Mouse (Mus musculus): ENCODE measurements at regions not wholly inside any gene's neighbourhood (a gene's known extent, or its start where the extent isn't known, plus 50 kb on each side); places are given as distances from the start of the nearest gene placed in this dataset.
"Not testable (repeated sequence)": the region's sequence is repeated elsewhere in the genome, so short reads cannot be mapped to it uniquely, and the experiment has no call there.

- no peak overlapping the region for H3K27ac ChIP-seq
- no peaks in the 10 kb centered on the region for H3K79me2 ChIP-seq (ENCODE audit: inconsistent target)
- H3K36me3 ChIP-seq (ENCODE audit: inconsistent target): no peaks in the 10 kb centered on the region
- 81% methylated on average over 3 of the region's 3 CpGs for WGBS (ENCODE audit: missing documents)
- no peak overlapping the region for H3K4me3 ChIP-seq (ENCODE audit: inconsistent target)
These were observed 1012.9 kb upstream of the Zfp386 start for GRCm38 (mm10) chr12:115034438-115035129.

GRCm38 (mm10) chr12:115055080-115055479 lies 992.4 kb upstream of the Zfp386 start:
- Histone ChIP-seq H3K79me2 (ENCODE audit: inconsistent target) (no peaks in the 10 kb centered on the region), H3K36me3 (ENCODE audit: inconsistent target) (no peaks in the 10 kb centered on the region), H3K4me3 (ENCODE audit: inconsistent target) (no peak overlapping the region), H3K27ac (no peak overlapping the region)
- 48% methylated on average over 4 of the region's 4 CpGs for WGBS (ENCODE audit: missing documents)

GRCm38 (mm10) chr12:115059954-115060353 lies 987.6 kb upstream of the Zfp386 start:
- not testable (repeated sequence) for H3K27ac ChIP-seq; H3K36me3 ChIP-seq (ENCODE audit: inconsistent target); H3K79me2 ChIP-seq (ENCODE audit: inconsistent target); H3K4me3 ChIP-seq (ENCODE audit: inconsistent target)

GRCm38 (mm10) chr12:115067251-115067650 lies 980.3 kb upstream of the Zfp386 start:
- no peak overlapping the region for H3K4me3 ChIP-seq (ENCODE audit: inconsistent target)
- no peaks in the 10 kb centered on the region for H3K79me2 ChIP-seq (ENCODE audit: inconsistent target)
- no peak overlapping the region for H3K27ac ChIP-seq
- WGBS (ENCODE audit: missing documents): 50% methylated on average over 1 of the region's 2 CpGs
- H3K36me3 ChIP-seq (ENCODE audit: inconsistent target): no peaks in the 10 kb centered on the region

GRCm38 (mm10) chr12:115091460-115091859 lies 956.1 kb upstream of the Zfp386 start:
- H3K79me2 ChIP-seq (ENCODE audit: inconsistent target); H3K36me3 ChIP-seq (ENCODE audit: inconsistent target); H3K4me3 ChIP-seq (ENCODE audit: inconsistent target); H3K27ac ChIP-seq: not testable (repeated sequence)
- 65% methylated on average over 2 of the region's 2 CpGs for WGBS (ENCODE audit: missing documents)

- no peak overlapping the region for H3K4me3 ChIP-seq (ENCODE audit: inconsistent target)
- no peak overlapping the region for H3K27ac ChIP-seq
- no peaks in the 10 kb centered on the region for H3K79me2 ChIP-seq (ENCODE audit: inconsistent target)
- no peaks in the 10 kb centered on the region for H3K36me3 ChIP-seq (ENCODE audit: inconsistent target)
These were observed 937.8 kb upstream of the Zfp386 start for GRCm38 (mm10) chr12:115109742-115110141.

- 15% methylated on average over 3 of the region's 4 CpGs for WGBS (ENCODE audit: missing documents)
- not testable (repeated sequence) for H3K27ac ChIP-seq; H3K4me3 ChIP-seq (ENCODE audit: inconsistent target); H3K36me3 ChIP-seq (ENCODE audit: inconsistent target); H3K79me2 ChIP-seq (ENCODE audit: inconsistent target)
These were observed 928.2 kb upstream of the Zfp386 start for GRCm38 (mm10) chr12:115119134-115119826.

GRCm38 (mm10) chr12:115121259-115121658 lies 926.3 kb upstream of the Zfp386 start:
- Histone ChIP-seq H3K36me3 (ENCODE audit: inconsistent target) (no peaks in the 10 kb centered on the region), H3K4me3 (ENCODE audit: inconsistent target) (no peak overlapping the region), H3K27ac (no peak overlapping the region), H3K79me2 (ENCODE audit: inconsistent target) (no peaks in the 10 kb centered on the region)
- WGBS (ENCODE audit: missing documents): 50% methylated on average over 1 of the region's 1 CpGs

- Histone ChIP-seq H3K4me3 (ENCODE audit: inconsistent target) (no peak overlapping the region), H3K36me3 (ENCODE audit: inconsistent target) (no peaks in the 10 kb centered on the region), H3K27ac (no peak overlapping the region), H3K79me2 (ENCODE audit: inconsistent target) (no peaks in the 10 kb centered on the region)
These were observed 925.6 kb upstream of the Zfp386 start for GRCm38 (mm10) chr12:115121899-115122298.

GRCm38 (mm10) chr12:115132930-115133329 lies 914.6 kb upstream of the Zfp386 start:
- not testable (repeated sequence) for H3K27ac ChIP-seq; H3K79me2 ChIP-seq (ENCODE audit: inconsistent target); H3K4me3 ChIP-seq (ENCODE audit: inconsistent target); H3K36me3 ChIP-seq (ENCODE audit: inconsistent target)
- 83% methylated on average over 1 of the region's 6 CpGs for WGBS (ENCODE audit: missing documents)

- H3K27ac ChIP-seq: not testable (repeated sequence)
These were observed 902.1 kb upstream of the Zfp386 start for GRCm38 (mm10) chr12:115145407-115145806.

GRCm38 (mm10) chr12:115146471-115146870 lies 901.1 kb upstream of the Zfp386 start:
- H3K4me3 ChIP-seq (ENCODE audit: inconsistent target); H3K79me2 ChIP-seq (ENCODE audit: inconsistent target); H3K27ac ChIP-seq; H3K36me3 ChIP-seq (ENCODE audit: inconsistent target): not testable (repeated sequence)
- WGBS (ENCODE audit: missing documents): 100% methylated on average over 2 of the region's 2 CpGs

More at GRCm38 (mm10) chr12:115145407-115145806, 902.1 kb upstream of the Zfp386 start:
- H3K79me2 ChIP-seq (ENCODE audit: inconsistent target); H3K4me3 ChIP-seq (ENCODE audit: inconsistent target); H3K36me3 ChIP-seq (ENCODE audit: inconsistent target): not testable (repeated sequence)
- WGBS (ENCODE audit: missing documents): no CpG with 5 or more reads among the region's 1 CpGs

GRCm38 (mm10) chr12:115151967-115152366 lies 895.6 kb upstream of the Zfp386 start:
- H3K36me3 ChIP-seq (ENCODE audit: inconsistent target); H3K27ac ChIP-seq; H3K79me2 ChIP-seq (ENCODE audit: inconsistent target); H3K4me3 ChIP-seq (ENCODE audit: inconsistent target): not testable (repeated sequence)
- WGBS (ENCODE audit: missing documents): 90% methylated on average over 1 of the region's 1 CpGs

GRCm38 (mm10) chr12:115158231-115158630 lies 889.3 kb upstream of the Zfp386 start:
- H3K27ac ChIP-seq: peak overlapping the region; percentile 48
- not testable (repeated sequence) for H3K79me2 ChIP-seq (ENCODE audit: inconsistent target); H3K4me3 ChIP-seq (ENCODE audit: inconsistent target); H3K36me3 ChIP-seq (ENCODE audit: inconsistent target)
- WGBS (ENCODE audit: missing documents): 8% methylated on average over 1 of the region's 2 CpGs

GRCm38 (mm10) chr12:115158717-115159232 lies 888.7 kb upstream of the Zfp386 start:
- not testable (repeated sequence) for H3K79me2 ChIP-seq (ENCODE audit: inconsistent target); H3K4me3 ChIP-seq (ENCODE audit: inconsistent target); H3K36me3 ChIP-seq (ENCODE audit: inconsistent target)
- H3K27ac ChIP-seq: peak overlapping the region; percentile 48
- WGBS (ENCODE audit: missing documents): 63% methylated on average over 1 of the region's 2 CpGs

All from macrophage (primary cell).